Mouse (Mus musculus): ENCODE data around the gene Teddm1a.

Gene Teddm1a

DNA sequence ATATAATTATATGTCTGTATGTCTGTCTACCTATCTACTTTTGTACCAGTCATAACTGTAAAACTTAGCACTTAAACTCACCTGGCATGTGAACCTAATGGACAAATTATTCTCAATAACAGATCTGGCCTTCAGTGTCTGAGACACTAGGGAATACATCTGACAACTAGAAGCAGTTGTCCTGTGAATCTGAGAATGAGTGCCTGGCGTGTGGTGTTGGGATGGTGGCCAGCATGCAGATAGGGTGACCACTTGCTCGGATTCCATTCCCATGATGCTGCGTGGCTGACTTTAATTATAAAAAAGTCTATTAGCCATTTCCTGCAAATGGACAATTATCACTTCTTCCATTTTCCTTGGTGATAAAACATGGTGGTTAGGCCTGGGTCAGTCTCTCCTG, 14.3 kb downstream of the Teddm1a start:
- no peak for DNase-seq (ENCODE audit: low spot score)

DNA sequence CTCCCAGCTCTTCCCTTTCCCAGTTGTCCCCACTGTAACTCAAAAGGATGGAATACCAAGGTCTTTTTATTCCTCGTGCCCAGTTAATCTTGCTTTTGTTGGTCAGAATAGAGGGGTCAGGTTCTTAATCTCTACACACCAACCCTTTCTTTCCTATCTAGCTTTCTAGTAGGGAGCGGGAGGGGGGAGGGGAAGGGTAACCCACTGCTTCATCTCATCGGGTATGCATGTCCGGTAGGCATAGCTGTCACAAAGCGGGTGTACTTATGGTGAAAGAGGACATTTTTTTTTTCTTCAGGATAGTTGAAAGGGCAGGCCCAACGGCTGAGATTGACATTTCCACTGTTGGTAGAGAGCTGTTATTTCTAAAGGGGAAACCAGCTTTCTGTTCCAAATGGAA, 16.7 kb downstream of the Teddm1a start:
- no peak for DNase-seq (ENCODE audit: low spot score)

DNA sequence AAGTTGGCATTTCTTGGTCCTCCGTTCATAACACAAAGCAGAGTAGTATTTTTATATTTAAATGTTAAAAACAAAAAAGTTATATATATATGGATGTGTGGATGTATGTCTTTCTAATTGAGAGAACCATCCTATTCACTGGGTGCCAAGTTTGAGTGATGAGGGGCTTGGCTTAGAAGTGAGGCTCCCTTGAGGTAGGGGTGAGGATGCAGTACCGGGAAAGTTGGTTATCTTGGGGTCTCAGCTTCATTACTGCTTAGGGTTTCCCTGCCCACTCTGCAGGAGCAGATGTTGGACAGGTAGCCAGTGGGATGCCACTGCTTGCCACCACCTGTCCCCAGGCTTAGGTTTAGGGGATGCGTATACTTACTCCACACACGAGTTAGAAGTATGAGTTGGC, 17.2 kb downstream of the Teddm1a start:
- DNase-seq (ENCODE audit: low spot score), result no peak

DNA sequence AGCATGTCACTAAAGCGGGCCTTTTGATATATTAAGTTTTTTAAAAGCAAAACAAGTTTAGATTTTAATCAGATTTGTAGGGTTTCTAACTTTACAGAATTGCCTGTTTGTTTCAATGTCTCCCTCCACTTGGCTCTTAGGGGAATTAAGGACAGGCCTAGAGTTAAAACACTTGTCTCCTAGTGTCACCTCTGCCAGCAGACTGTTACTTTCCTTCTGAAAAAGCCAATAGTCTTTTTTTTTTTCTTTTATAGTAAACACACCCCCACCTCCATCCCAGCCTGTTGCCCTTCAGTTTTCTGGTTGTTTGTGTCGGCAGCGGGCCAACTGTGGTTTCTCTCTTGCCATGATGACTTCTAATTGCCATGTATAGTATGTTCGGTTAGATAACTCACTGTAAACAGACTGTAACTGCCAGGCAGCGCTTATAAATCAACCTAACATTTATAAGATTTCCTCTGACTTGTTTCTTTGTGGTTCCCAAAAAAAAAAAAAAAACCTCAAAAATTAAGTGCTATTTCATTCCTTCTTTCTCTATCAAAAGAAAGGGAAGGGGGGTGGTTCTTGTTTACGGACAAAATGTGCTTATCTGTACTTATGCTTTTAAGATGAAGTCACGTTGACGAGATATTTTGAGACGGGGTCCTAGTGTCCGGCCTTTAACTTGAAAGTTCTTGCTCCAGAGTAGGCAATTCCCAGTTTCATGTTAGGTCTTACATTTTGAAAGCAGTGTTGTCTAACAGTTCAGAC, 17.8 kb downstream of the Teddm1a start:
- DNase-seq (ENCODE audit: low spot score), result peak; percentile 49

DNA sequence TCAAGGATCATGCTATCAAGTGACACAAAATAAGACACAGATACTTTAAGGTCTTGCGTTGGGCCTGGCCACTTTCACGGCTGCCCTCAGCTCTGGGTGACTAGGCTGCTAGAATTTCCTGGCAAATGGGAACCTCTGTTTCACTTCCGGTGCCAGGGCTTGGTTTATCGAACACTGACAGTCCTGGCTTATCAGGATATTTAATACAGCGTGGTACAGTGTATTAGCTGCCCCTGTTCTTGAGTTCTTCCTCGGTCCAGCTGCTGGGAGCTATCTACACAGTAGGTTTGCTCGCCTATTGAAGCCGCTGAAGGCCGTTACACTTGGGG, 18.4 kb downstream of the Teddm1a start:
- no peak for DNase-seq (ENCODE audit: low spot score)

DNA sequence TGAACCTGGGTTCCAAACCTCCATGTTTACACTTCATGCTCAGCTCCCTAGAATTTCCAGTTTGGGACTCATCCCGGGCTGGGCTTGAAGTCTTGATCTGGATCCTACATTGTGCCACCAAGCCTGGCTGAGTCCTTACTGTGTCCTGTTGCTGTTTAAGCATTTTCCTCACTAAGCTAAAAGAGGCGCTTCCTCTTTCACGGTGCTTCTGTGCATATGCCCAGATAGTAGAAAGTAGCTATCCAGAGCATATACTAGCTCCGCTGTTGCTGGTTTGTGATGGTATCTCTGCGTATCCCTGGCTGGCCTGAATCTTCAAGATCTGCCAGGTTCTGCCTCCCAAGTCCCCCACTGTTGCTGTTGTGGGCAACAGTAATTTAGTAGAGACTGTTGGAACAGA, 18.9 kb downstream of the Teddm1a start:
- no peak for DNase-seq (ENCODE audit: low spot score)

DNA sequence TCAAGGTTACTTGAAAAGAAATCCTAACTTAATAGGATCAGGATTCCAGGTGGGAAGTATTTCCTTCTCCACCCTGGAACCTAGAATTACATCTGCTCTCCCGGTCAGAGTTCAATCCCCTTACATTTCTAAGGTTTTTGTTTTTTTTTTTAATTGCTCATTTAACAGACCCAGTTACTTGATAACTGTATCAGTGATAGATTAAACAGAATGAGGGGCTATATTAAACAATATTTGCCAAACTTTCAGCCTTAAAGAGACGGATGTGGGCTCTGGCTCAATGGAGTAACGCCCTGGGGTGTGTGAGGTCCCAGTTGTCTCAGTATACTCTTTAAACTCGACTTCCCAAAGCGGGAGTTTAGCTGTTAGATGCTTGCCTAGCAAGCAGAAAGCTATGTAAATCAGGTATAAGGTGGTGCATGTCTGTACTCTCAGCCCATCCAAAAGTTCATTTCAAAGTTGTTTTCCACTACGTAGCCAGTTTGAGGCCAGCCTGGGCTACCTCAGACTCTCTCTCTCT, 19.8 kb downstream of the Teddm1a start:
- no peak for DNase-seq (ENCODE audit: low spot score)

DNA sequence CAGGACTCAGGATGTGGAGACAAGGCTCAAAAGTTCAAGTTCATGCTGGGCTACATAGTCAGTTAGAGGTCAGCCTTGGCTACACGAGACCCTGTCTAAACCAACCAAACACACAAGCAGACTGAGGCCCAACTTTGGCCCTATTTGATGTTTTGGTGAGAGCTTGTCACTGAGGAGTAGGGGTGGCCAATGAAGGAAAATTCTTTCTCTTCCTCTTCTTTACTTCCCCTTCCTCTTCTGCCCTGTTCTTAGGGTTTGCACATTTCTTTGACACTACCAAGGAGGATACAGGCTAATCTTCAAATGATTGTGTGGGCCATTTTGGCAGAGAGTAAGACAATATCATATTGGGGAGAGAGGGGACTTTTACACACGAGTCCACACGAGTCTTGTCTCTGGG, 22.3 kb downstream of the Teddm1a start:
- peak; percentile 50 for DNase-seq (ENCODE audit: low spot score)

DNA sequence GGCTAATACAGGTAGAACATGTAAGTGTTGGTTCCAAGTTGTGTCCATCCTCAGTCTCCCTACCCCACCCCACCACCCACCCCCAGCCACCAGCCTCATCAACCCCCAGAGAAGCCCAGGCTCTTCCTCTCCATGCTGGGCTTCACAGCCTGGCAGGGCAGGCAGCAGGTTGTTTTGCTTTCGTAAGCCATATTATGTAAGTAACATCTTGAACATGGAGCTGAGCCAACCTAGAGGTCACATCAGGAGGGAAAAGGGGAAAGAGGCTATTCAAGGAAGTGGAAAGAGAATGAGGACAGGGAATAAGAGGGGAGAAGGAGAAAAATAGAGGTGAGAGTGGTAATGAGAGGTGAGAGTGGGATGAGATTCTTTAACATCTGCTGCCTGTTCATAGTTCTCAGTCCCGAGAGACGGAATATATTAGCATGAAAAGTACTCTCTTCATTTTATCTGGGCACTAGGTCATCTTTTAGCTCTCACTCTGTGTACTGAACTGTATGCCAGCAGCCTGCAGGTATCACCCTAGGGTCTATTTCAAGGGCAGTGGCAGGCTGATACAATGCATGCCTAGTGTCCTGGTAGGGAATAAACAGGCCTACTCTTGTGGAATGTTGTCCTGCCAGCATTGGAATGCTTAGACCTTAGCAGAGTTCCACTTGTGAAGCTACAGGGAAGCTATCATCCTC, 27.1 kb downstream of the Teddm1a start:
- DNase-seq (ENCODE audit: low spot score), result peak; percentile 82

DNA sequence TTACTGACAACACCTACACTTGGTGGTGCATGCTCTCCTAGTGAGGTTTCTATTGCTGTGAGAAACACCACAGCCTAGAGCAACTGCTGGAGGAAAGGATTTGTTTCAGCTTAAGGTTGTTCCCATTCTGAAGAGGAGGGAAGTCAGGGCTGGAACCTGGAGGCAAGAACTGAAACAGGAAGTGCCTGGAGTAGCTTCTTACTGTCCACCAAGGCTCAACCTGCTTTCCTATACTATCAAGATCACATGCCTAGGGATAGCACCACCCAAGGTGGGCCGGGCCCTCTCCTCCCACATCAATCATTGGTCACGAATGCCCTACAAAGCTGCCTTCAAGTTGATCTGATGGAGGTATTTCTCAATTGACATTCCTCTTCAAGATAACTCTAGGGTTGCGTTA, 30.1 kb downstream of the Teddm1a start:
- no peak for DNase-seq (ENCODE audit: low spot score)

DNA sequence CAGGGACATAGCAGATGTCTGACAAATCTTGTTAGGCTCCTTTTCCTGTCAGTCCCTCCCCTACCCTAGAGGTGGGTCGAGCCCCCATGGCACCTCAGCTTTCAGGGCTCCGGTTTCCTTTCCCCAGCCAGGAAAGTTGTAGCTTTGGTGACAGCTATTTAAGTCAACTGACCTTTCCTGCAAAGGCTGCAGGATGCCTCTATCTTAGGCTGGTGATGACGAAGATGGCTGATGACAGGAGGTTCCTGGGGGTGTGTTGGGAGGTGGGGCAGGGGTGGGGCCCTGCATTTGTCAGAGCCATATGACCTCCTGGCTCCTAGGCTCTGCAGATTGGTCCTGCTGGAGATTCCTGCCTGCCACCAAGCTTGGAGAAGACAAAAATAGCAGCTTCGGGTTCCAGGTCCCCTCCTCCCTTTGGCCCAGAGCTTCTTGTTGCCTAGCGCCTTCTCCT, 31.1 kb downstream of the Teddm1a start:
- peak; percentile 54 for DNase-seq (ENCODE audit: low spot score)

DNA sequence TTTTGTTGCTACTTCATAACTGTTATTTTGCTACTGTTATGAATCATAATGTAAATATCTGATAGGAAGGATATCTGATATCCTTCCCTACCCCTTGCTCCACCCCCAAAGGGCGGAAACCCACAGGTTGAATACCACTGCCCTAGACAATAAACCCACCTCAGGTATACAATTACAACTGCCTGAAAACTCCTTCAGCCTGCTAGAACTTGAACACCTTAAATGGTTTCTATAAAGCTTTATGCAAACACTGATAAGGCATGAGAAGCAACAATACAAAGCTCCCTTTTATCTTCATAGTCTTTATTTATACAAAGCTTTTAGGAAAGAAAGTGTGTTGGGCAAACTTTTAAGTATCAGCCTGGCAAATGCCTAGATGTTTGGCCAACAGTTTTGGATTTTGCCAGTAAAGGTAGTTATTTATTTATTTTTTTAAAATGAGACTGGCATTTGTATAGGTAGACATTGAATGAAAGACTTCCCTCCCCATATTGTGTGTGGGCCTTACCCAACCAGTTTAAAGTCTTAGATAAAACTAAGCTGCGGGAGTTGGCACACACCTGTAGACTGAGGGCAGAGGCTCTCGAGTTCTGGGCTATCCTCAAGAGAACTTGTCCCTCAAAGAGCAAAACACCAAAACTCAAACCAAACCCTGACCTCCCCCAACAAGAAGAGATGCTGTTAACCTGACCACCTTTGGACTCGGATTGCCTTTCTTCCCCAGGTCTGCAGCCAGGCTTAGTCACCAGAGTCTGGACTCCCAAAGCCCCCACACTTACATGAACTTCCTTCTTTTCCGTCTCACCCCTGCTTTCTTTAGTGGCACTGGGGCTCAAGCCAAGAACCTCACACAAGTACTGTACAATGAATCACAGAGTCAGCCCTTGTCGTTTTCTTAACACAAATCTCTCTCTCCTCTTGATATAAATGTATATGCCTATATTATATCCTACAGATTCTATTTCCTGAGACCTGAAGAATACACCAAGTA, 33.1 kb downstream of the Teddm1a start:
- no peak for DNase-seq (ENCODE audit: low spot score)

DNA sequence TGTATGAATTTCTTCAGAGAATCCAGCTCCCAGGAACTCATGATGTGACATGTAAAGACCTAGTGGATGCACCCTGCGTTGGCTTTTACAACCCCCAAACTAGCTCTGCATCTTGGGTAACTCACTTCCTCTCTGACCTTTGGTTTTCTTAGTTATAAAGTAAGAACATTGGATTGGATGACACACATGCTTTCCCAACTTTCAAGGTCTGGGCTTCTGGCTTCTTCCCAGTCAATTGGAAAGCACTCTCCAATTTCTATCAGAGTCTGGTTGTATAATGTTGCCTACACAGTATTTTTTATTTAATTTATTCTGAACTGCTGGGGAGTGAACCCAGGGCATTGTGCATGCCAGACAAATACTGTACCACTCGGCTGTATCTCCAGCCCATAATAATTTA, 38.9 kb downstream of the Teddm1a start:
- DNase-seq (ENCODE audit: low spot score), result peak; percentile 74

DNA sequence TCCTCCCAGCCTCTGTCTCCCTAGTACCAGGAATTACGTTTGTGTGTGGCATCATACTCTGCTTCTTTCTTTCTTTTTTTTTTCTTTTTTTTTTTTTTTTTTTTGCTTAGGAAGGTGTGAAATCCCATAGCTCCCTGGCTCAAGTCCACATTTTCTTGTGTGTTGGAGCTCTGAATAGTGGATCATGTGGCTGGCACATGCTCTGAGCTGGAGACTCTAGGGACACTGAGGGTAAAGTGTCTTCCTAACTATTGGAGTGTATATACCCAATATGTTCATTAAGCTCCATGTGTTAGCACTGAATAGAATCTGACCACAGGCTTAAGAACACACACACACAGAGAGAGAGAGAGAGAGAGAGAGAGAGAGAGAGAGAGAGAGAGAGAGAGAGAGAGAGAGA, 42.2 kb downstream of the Teddm1a start:
- no peak for DNase-seq (ENCODE audit: low spot score)

DNA sequence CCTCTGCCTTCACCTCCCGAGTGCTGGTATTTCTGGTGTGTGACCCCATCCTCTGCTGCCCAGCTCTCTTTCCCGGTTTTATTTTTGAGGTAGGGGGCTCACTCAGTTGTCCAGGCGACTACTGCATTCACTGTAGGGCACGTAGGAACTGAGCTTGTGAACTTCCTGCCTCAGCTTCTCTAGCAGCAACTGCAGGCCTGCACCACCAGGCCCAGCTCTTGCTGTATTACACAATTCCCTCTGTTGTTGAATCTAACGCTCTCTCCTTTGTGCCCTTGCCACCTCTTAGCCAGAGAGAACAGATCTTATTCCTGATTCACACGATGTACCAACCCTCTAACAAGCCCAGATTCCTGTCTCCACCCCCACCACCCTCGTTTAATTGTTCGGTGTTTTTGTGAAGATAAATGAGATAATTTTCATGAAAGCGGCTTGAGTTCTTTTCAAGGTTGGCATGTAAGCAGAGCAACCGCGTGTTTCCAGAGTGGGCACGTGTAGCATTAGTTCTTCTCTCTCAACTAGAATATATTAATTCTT, 44.4 kb downstream of the Teddm1a start:
- DNase-seq (ENCODE audit: low spot score), result peak; percentile 21

DNA sequence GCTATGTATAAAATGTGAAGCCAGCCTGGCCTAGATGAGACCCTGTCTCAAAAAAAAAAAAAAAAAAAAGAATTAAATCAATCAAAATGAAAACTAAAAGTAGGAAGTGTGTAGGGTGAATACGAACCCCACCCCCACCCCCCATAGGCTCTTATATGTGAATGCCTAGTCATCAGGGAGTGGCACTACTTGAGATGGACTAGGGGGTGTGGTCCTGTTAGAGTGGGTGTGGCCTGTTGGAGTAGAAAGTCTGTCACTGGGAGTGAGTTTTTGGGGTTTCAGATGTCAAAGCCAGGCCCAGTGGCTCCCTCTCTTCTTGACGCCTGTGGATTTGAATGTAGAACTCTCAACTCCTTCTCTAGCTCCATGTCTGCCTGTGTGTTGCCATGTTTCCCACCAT, 45.5 kb downstream of the Teddm1a start:
- no peak for DNase-seq (ENCODE audit: low spot score)

DNA sequence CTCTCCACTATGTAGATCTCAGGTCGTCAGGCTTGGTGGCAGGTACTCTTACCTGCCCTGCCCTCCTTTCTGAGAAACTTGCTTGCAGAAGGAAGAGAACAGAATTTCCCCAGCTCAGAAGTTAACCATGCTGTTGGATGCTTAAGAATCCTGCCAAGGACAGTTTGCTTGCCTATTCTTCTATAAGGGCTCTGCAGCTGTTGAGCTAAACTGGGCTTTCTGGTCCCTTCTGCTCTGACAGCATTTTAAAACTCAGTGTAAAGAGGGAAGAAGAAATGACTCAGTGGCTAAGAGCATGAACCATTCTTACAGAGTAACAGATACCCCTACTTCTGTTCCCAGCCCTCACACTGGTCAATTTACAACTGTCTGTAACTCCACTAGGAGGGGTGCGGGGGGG, 49.4 kb downstream of the Teddm1a start:
- DNase-seq (ENCODE audit: low spot score), result no peak

All from adipocyte (in vitro differentiated cells).